Mouse (Mus musculus): ENCODE results near the gene Oprd1. TPM values are rescaled to one million over a fixed set of nuclear protein-coding genes. Genes with fewer than 3 reads are reported as not detected.
A peak's percentile ranks its signal among the peaks of the same experiment; 100 is the strongest.

The Oprd1 gene
- total RNA-seq, 2 experiments from 2014 or later = not detected

- ATAC-seq (replicated peaks; ENCODE audit: poor library complexity) = peak; percentile 52; the same call in 1 of the 2 replicates
These were observed 59.2 kb downstream of the Oprd1 start for GRCm38 (mm10) chr4:132085114-132085513.

GRCm38 (mm10) chr4:132080492-132080983, 63.7 kb downstream of the Oprd1 start:
- ATAC-seq (replicated peaks; ENCODE audit: poor library complexity) = no peak

GRCm38 (mm10) chr4:132079555-132080275, 64.6 kb downstream of the Oprd1 start:
- no peak; the same call in 1 of the 2 replicates for ATAC-seq (replicated peaks; ENCODE audit: poor library complexity)

GRCm38 (mm10) chr4:132078296-132078714, 66.0 kb downstream of the Oprd1 start:
- peak; percentile 23 for ATAC-seq (replicated peaks; ENCODE audit: poor library complexity)

DNA sequence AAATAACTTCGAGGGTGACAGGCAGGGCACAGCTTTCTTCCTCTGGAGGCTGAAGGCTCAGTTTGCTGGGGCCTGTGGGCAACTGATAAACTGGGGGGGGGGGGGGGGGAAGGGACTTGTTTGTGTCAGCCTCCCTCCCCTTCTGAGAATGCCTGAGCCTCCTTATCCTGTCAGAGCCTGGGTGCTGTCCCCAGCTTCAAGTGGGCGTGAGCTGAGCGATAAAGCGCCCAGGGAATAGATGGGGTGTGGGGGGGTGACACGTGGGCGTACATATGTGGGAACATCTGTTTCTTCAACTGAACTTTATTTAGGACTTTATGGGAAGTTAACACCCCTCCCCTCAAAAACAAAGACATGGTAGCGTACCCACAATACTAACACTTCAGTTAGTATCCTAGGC, 66.8 kb downstream of the Oprd1 start:
- peak; percentile 35 for ATAC-seq (replicated peaks; ENCODE audit: poor library complexity)

- peak; percentile 49 for ATAC-seq (replicated peaks; ENCODE audit: poor library complexity)
These were observed 67.5 kb downstream of the Oprd1 start for GRCm38 (mm10) chr4:132076480-132077405.

GRCm38 (mm10) chr4:132075796-132076195, 68.5 kb downstream of the Oprd1 start:
- ATAC-seq (replicated peaks; ENCODE audit: poor library complexity) = no peak

GRCm38 (mm10) chr4:132074933-132075769, 69.1 kb downstream of the Oprd1 start, which contains the start of gene Epb41:
Epb41 (minus strand) TSS chr4:132075321.
- peak; percentile 64 for ATAC-seq (replicated peaks; ENCODE audit: poor library complexity)

DNA sequence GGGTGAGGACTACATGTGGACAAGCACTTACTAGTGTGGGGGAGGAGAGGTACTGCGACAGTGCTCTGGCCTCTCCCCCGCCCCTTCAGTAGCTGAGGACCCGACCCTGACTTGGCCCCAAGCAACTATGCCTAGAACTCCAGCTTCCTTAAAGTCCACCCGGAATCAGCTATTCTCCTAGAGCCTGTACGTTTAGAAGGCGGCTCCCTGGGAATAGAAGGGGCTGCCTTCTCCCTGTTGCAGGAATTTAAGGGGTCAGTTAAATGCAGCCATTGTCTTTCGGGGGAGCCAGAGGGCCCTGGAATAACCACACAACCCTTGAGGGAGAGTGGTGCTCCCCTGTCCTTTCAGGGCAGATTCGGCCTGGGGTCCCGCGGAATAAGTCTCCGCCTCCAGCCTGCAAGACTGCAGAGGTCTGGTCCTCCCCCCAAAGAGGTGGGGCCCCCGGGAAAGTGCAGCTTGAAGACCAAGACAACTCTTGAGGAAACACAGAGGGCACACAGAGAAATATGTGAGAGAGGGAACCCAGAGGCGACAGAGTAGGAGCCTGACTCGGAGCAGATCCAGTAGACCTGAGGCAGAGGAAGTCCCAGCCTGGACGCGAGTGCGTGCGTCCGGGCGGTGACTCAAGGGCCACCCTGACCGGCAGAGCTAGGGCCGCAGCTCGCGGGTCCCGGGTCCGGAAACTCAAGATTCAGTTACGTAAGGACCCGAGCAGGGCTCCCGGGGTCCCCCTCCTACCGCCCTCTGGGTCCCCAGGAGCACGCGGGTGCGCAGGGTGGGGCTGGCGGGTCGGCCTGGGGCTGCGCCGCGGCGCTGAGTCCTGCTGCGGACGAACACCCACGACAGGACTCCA, 70.0 kb downstream of the Oprd1 start, which contains the start of gene Gm10300:
Gene Gm10300 (plus strand): TSS at position 621 of the 856 bp plus-strand sequence.
- peak; percentile 1; the same call in 1 of the 2 replicates for ATAC-seq (replicated peaks; ENCODE audit: poor library complexity)

GRCm38 (mm10) chr4:132072946-132073345, 71.3 kb downstream of the Oprd1 start:
- ATAC-seq (replicated peaks; ENCODE audit: poor library complexity) = no peak

- no peak for ATAC-seq (replicated peaks; ENCODE audit: poor library complexity)
These were observed 72.1 kb downstream of the Oprd1 start for GRCm38 (mm10) chr4:132072156-132072555.

DNA sequence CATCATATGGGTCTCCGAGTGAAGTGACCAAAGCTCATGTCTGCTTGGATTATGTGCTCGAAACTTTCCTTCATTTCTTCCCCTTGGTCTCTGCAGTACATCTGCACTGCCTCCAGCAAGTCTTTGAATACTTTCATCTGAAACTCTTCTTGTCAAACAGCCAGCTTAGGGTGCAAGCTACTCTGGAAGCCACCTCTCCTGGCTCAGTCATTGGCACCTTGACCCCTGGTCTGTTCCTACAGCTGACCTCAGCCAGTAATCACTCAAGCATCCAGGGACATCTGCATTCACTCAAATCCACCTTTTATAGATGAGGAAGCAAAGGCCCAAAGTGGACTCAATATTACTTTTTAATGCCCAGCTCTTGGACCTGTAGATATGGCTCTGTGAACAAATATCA, 72.6 kb downstream of the Oprd1 start:
- no peak for ATAC-seq (replicated peaks; ENCODE audit: poor library complexity)

DNA sequence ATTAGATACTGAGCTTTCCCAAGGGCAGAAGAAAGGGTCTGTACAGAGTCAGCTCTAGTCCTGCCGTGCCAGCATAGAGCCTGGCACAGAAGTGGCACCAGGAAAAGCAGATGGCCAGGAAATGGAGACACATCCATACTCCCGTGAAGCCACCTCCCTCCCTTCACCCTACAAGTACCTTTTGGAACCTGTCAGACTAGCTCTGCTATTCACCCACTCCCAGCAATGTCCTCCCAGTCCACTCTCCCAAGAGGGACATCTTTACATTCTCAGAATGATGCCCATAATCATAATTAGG, 76.4 kb downstream of the Oprd1 start:
- no peak for ATAC-seq (replicated peaks; ENCODE audit: poor library complexity)

DNA sequence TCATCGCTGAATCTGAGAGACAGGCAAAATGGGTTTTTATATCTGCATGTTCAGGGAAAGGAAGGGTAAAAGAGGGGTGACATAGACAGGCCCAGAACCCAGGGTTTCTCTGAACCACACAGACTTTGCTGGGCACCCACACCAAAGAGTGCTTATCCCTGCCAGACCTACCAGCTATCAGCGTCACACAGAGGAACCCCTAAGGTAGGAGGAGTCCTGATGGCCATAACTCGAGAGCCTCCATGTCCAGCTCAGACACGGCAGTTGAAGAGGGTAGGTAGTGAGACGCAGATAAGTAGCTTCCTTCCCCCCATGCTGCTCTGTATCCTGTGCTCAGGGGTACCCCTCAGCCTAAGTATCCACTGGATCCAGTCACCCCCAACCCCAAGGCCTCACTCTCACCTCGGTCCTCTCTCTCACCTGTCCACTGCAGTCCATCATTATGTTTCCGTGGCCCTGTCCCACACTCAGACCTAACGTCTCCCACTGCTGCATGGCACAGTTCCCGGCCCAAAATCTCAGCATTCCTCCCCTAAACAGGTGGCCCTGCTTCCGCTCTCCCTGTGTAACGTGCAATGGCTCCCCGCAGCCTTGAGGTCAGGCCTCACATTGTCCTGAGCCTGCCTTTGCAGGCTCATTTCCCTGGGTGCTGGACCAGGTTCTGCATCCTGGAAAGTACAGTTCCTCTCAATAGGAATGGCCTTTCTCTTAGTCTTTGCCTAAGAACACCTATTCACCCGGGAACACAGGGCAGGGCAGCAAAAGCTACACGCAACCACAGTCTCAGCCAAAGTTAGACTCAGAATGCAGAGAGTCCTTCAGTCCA, 77.0 kb downstream of the Oprd1 start:
- ATAC-seq (replicated peaks; ENCODE audit: poor library complexity) = peak; percentile 41; the same call in 1 of the 2 replicates

DNA sequence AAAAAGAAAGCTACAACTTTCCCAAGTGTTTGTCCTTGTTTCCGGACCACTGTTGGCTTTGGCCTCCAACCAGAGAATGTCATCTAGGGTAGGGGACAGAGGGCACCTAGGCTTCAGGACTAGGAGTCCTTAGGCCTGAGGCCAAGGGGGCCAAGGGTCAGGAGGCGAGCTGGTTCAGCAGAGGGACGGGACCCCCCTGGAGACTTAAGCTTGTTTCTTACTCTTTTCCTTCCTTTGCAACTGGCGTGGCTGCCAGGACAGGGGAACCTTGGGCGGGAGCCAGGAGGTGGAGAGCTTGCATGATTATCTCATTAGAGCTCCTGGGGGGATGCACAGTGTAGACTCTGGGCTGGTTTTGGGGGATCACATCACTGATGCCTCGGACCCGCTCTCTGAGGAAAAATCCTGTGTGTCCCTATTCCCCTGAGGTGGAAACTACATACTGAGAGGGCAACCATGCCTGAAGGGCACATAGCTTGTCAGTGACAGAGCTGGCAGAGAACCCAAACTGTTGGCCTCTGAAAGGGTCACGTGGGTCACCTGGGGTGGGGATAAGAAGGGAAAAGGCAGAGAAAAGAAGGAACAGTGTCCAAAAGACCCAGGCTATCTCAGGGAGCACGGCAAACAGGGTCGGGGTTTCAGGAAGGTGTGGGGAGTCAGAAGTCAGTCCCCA, 78.0 kb downstream of the Oprd1 start:
- peak; percentile 13; the same call in 1 of the 2 replicates for ATAC-seq (replicated peaks; ENCODE audit: poor library complexity)

DNA sequence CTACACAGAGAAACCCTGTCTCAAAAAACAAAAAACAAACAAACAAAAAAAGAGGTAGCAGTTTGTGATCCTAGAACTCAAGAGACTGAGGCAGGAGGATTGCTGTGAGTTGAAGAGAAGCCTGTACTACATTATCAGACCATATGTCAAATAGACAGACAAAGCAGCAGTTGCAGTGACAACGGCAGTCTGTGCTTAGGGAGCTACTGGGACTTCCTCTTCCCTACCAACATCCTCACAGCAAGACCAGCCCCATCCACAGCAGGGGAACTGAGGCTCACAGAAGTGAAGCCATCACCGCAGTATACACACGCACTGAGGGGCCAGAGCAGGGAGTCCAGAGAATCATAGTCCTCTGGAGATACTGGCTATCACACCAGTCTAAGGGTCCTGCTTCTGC, 78.7 kb downstream of the Oprd1 start:
- ATAC-seq (replicated peaks; ENCODE audit: poor library complexity) = peak; percentile 57

GRCm38 (mm10) chr4:132064550-132064949, 79.7 kb downstream of the Oprd1 start:
- no peak for ATAC-seq (replicated peaks; ENCODE audit: poor library complexity)

Data from megakaryocyte progenitor cell, adult 5-6 weeks (primary cell).